Mouse (Mus musculus) monocyte, adult 5-6 weeks (primary cell): ENCODE data around the gene Fgfr2. TPM values are rescaled to one million over a fixed set of nuclear protein-coding genes. Genes with fewer than 3 reads are reported as not detected.
A peak's percentile ranks its signal among the peaks of the same experiment; 100 is the strongest.
"Not testable (repeated sequence)": the region's sequence is repeated elsewhere in the genome, so short reads cannot be mapped to it uniquely, and the experiment has no call there.

Experiments used
- ATAC-seq: fragments of 153-309, 156-312 bp; replicated peaks from 2 replicates; pipeline ENCODE4 v1.8.0; 2017; ENCODE audit warnings: mild to moderate bottlenecking; ENCODE audit not compliant: low TSS enrichment, insufficient number of reproducible peaks, severe bottlenecking, poor library complexity, low FRiP score
- total RNA-seq: library from RNA; stranded (forward); fragments of 200-1000, 200-491, 200-594 nt; gene quantifications from 3 replicates; pipeline ENCODE4 v1.2.3, GENCODE M21; 2017

Gene Fgfr2
- total RNA-seq, 1 experiment from 2014 or later = not detected

DNA sequence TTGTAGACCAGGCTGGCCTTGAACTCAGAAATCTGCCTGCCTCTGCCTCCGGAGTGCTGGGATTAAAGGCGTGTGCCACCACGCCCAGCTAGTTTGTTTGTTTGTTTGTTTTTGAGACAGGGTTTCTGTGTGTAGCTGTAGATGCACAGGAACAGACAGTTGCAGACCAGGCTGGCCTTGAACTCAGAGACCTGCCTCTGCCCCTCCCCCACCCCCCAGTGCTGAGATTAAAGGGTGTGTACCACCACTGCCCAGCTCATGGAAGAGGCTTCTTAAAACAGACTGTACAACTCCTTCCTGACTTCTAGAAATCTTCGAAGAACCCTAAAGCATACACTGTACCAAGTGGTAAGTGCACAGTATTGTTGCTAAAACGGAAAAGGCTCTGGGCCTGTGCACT is 2577.7 kb downstream of the Fgfr2 start:
- ATAC-seq = no peak

DNA sequence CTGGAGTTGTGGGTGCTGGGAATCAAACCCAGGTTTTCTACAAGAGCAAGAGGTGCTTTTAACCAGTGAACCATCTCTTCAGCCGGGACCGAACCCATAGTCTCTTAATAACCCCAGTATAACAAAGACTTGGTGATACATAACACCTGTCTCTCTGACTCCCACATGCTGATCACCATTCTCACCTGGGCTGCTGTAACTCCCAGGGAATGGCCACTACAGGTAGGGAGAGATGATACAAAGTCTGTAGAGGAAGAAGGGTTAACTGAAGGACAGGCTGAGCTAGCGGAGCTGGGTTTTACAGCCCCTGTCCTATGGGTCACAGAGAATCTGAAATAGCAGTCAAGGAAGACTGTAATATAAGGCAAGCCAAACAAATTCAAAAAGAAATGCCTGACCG is 2580.0 kb downstream of the Fgfr2 start:
- no peak for ATAC-seq

GRCm38 (mm10) chr7:130540176-130540575 is 2583.0 kb downstream of the Fgfr2 start:
- no peak for ATAC-seq

GRCm38 (mm10) chr7:130537068-130537467 is 2586.1 kb downstream of the Fgfr2 start:
- ATAC-seq = no peak

GRCm38 (mm10) chr7:130535174-130535573 is 2588.0 kb downstream of the Fgfr2 start:
- ATAC-seq = no peak

- peak; percentile 100 for ATAC-seq
Measured at GRCm38 (mm10) chr7:130533316-130534260, 2589.6 kb downstream of the Fgfr2 start.

DNA sequence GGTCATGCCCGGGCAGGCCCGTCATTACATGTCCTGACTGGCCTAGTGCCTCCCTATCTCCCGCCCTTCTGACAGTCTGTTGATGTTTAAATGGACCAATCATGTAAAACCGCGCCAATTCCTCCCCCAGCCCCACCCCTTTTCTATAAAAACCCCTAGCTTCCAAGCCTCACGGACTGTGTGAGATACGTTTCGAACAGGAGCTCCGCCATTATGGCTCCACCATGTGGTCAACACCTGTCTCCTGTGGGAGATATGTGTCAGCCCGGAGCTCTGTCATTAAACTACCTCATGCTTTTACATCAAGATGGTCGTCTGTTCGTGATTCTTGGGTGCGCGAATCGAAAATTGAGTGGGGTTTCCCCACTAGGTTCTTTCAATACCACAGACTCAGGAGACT is 2592.0 kb downstream of the Fgfr2 start:
- ATAC-seq = not testable (repeated sequence)

DNA sequence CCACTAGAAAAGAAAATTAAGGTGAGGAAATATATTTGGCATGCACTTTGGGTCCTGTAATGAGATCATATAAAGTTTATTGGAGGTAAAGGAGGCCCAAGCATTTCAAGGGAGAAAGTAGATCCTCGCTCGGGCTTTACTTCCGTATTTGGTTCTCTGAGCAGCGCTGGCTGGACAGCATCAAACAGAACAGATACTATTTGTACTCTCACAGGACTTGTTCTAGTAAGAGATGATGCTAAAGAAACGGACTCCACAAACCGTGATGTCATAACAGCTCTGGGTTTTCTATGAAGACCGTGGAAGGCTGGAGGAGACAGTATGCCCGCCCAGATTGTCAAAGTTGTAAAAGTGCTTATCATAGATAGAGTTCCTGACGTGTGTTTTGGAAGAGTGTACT is 2595.8 kb downstream of the Fgfr2 start:
- ATAC-seq = no peak

DNA sequence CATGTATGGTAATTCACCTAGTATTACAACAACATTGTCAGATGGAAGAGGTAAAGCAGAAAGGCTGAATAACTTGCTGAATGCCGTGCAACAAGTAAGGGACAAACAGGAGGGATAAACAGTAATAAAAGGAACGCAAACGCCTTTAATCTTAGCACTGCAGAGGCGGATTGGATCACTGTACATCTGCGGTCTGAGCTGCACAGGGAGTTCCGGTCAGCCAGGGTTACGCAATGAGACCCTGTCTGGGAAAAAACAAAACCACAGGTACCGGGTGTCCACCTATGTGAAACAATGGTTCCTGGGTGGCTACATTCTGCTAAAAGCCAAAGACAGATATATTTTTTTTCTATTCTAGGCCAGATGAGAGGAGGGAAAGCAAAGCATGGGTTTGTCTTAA is 2599.7 kb downstream of the Fgfr2 start:
- ATAC-seq = no peak

GRCm38 (mm10) chr7:130520812-130521422 is 2602.2 kb downstream of the Fgfr2 start:
- ATAC-seq = no peak

GRCm38 (mm10) chr7:130520049-130520425 is 2603.1 kb downstream of the Fgfr2 start, which contains the start of gene Ate1:
Gene Ate1 (minus strand): TSS chr7:130520369.
- no peak for ATAC-seq

DNA sequence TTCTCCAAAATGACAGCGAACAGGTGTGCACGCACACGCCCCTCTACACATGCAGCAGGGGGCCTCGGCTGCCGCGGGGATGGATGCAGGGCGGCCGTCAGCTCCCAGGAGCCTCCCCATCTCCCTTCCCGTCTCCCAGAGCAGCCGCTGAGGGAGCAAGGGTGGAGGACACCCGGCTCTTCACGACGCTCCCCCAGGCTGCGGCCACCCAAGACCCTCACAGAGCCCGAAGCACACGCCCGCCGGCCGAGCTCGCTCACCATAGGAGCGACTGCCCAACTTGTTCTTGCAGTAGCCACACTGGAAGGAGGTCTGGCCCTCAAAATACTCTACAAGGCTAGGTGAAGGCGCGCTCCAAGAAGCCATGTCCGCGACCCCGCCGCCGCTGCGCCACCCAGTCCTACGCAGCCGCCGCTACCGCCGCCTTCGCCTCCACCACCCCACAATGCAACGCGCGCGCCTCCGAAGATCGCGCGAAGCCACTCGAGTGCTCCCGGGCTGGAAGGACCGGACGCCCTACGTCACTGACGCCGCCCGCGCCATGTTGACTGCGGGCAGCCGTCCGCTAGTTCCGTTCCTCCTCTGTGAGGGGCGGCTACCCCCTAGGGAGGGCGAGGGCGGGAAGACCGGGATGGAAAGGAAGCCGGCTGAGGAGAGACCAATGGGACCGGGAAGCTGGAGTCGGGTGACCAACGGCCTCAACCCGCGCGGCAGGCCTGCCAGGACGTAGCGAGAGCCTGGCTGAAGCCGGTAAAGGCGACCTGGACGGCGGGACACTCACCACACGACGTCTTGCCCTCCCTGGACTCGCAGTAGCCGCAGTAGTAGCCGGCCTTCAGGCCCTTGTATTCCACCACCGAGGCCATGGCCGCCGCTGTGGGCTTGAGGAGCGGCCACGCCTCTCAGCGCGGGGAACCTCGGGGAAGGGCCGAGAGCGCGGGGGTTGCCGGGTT is 2603.8 kb downstream of the Fgfr2 start:
- ATAC-seq = peak; percentile 93

- ATAC-seq = no peak
Measured at GRCm38 (mm10) chr7:130518213-130519095, 2604.7 kb downstream of the Fgfr2 start.

GRCm38 (mm10) chr7:130510243-130510642 is 2612.9 kb downstream of the Fgfr2 start:
- no peak for ATAC-seq

DNA sequence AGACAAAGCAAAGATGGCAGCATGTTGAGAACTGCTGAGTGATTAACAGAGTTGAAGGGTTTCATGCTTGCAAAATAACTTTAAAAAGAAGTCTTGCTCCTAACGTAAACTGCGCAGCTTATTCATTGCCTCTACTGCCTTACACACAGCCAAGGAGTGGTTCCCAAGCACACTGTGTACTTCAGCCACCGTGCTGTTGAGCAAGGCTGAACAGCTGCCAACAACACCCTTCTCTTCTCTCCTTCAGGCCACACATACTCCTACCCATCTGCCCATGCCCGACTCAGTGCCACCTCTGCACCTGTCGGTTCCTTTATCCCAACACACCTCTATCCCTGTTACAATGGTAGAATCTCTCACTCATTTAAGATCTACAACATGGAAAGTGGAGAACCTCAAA is 2620.1 kb downstream of the Fgfr2 start:
- ATAC-seq = no peak

GRCm38 (mm10) chr7:130501499-130501898 is 2621.7 kb downstream of the Fgfr2 start:
- ATAC-seq = no peak

- ATAC-seq = no peak
Measured at GRCm38 (mm10) chr7:130493346-130493745, 2629.8 kb downstream of the Fgfr2 start.

- no peak for ATAC-seq
Measured at GRCm38 (mm10) chr7:130492026-130492425, 2631.1 kb downstream of the Fgfr2 start.
